Mouse (Mus musculus) testis, adult 2 months (tissue): ENCODE data around the gene Cox5a. TPM values are rescaled to one million over a fixed set of nuclear protein-coding genes. Genes with fewer than 3 reads are reported as not detected.

Experiments used
- H3K27ac ChIP-seq: fragments of 200-500 bp; 2 replicates; pipeline ENCODE4 v1.5.1; 2012; ENCODE audit warnings: low read depth, low read length; ENCODE audit not compliant: control insufficient read depth, insufficient read depth
- H3K27me3 ChIP-seq: fragments of 200-500 bp; 2 replicates; pipeline ENCODE4 v1.6.1; 2012; ENCODE audit warnings: mild to moderate bottlenecking, low read length, moderate library complexity; ENCODE audit not compliant: control insufficient read depth, insufficient read depth
- H3K36me3 ChIP-seq: fragments of 200-500 bp; 2 replicates; pipeline ENCODE4 v1.6.1; 2012; ENCODE audit warnings: mild to moderate bottlenecking, low read length; ENCODE audit not compliant: control insufficient read depth, insufficient read depth
- H3K4me1 ChIP-seq: fragments of 200-500 bp; 2 replicates; pipeline ENCODE4 v1.6.1; 2012; ENCODE audit warnings: low read length; ENCODE audit not compliant: control insufficient read depth, insufficient read depth
- H3K4me3 ChIP-seq: fragments of 200-500 bp; 2 replicates; pipeline ENCODE4 v1.5.1; 2012; ENCODE audit warnings: low read depth, mild to moderate bottlenecking, low read length, moderate library complexity, mixed read lengths; ENCODE audit not compliant: control insufficient read depth
- CTCF ChIP-seq: fragments of 200-500 bp; IDR thresholded peaks from 2 replicates; pipeline ENCODE4 v1.5.1; 2012; ENCODE audit warnings: low read depth, mild to moderate bottlenecking, inconsistent platforms, low read length, moderate library complexity; ENCODE audit not compliant: control insufficient read depth, insufficient read depth, insufficient replicate concordance
- POLR2A ChIP-seq: fragments of 200-500 bp; IDR thresholded peaks from 2 replicates; pipeline ENCODE4 v1.6.1; 2012; ENCODE audit warnings: low read depth, mild to moderate bottlenecking, inconsistent platforms, low read length, moderate library complexity; ENCODE audit not compliant: control insufficient read depth
- polyA plus RNA-seq: library from polyadenylated mRNA; depleted of rRNA; stranded (reverse); fragments of >200 nt; gene quantifications from 2 replicates; pipeline ENCODE4 v1.2.3, GENCODE M21; 2012

Gene Cox5a
- polyA plus RNA-seq, 1 experiment: 335 TPM

DNA sequence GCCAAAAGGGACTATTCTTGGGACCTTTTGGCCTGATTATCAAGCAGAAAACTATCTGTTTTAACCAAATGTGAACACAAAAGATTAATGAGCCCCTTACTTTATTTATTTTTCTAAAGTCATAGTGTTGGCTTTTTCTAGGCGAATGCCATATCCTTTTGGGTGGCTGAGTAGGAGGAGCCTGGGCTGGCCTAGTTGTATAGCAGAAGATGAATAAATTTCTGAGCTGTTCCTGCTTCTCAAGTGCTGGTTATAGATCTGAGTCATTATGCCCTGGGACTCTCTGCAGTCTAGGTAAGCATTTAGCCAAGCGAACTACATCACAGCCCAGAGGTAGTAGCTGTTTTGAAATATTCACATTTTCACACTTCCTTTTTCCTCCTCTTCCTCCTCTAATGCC lies 4.4 kb downstream of the Cox5a start:
- no peak overlapping the region for H3K27ac ChIP-seq
- no peaks in the 10 kb centered on the region for H3K36me3 ChIP-seq
- TF ChIP-seq CTCF (no peak), POLR2A (no peak)
- H3K4me3 ChIP-seq: no peak overlapping the region
- H3K4me1 ChIP-seq: peaks cover 4% of the 10 kb centered on the region
- no peaks in the 10 kb centered on the region for H3K27me3 ChIP-seq

DNA sequence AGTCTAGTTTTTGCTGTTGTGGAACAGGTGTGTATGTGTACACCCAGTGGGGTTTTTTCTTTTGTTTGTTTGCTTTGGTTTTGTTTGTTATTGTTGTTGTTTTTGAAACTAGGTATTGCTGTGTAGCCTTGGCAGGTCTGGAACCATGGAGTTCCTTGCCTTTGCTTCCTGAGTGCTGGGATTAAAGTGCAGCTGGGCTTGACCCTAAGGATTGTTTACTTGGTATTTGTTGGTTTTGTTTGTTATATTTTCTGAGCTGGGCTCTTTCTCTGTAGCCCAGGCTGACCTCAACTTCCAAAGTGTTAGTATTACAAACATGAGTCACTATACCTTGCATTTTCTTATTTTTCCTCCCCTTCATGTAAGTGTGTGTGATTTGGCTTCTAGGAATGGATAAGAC lies 5.4 kb downstream of the Cox5a start:
- Histone ChIP-seq H3K36me3 (no peaks in the 10 kb centered on the region), H3K27ac (no peak overlapping the region), H3K27me3 (no peaks in the 10 kb centered on the region), H3K4me1 (peaks cover 4% of the 10 kb centered on the region), H3K4me3 (no peak overlapping the region)
- TF ChIP-seq CTCF: no peak
- no peak for TF ChIP-seq POLR2A

DNA sequence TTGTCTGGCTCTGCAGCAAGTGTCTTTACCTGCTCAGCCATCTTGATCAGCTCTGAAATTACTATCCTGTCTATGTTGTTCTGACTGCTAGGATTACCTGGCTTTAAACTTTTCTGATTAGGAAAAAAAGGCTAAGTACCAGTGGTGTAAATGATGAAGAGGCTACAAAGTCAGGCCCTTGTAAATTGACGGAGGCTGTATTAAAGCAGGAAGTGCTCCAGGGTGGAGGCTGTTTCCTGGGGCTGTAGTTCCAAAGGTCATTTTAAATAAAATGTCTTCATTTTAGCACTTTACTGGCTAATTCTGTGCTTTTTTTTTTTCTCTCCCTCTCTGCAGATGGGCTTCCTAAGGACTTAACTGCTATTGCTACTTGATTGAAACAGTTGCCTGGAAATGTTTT lies 10.9 kb downstream of the Cox5a start:
- Histone ChIP-seq H3K36me3 (no peaks in the 10 kb centered on the region; the same call in 1 of the 2 replicates), H3K4me1 (peaks cover 4% of the 10 kb centered on the region), H3K27ac (no peak overlapping the region), H3K4me3 (no peak overlapping the region), H3K27me3 (no peaks in the 10 kb centered on the region)
- TF ChIP-seq CTCF (no peak), POLR2A (no peak)

DNA sequence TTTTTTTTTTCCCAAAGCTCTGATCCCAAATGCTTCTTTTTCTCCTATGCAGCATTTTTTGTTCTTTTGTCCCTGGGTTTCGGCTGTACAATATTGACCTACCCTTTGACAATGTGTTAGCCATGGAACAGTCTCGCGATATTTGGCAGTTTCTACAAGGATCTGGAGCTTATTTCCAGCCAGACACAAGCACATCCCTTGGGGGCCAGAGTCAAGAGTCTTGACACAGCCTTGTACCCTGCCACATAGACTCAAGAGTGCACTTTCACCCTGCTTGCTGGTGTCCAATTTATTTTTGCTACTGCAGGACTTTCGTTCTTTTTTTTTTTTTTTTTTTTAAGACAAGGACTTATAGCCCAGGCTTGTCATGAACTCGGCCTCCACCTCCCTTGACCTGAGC lies 15.3 kb downstream of the Cox5a start:
- Histone ChIP-seq H3K27me3 (no peaks in the 10 kb centered on the region), H3K27ac (0 out of 2 replicates have a peak overlapping the region, but pooled peaks have one; percentile 89), H3K36me3 (no peaks in the 10 kb centered on the region; the same call in 1 of the 2 replicates), H3K4me3 (no peak overlapping the region), H3K4me1 (peaks cover 8% of the 10 kb centered on the region)
- TF ChIP-seq CTCF (no peak), POLR2A (no peak)

DNA sequence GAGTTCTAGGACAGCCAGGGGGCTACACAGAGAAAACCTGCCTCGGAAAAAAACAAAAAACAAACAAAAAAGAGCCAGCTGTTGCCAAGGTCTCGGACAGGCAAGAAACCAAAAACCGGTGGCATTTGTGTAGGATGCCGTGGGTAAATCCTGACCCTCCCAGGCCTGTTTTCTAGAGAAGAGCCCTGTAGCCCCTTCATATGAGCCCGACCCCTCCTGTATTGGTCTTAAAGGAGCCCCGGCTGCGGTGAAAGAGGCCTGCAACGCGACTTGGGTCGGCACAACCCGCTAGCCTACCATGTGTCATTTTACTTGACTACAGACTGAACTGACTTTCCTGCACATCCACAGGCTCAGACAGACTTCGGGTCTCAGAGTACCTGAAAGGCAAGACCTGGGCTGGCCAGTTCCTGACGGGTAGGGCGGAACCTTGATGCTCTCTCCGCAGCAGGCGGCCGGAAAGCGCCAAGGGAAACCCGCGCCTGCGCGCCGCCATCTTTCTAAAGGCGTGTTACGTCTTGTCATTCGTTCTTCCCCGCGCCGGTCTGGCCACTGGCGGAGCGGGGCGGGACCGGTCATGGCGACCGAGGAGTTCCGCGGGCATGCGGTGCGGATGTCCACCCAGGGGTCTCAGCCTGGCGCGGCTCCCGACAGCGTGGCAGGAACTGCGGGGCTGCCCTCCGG lies 16.1 kb downstream of the Cox5a start, which contains the start of gene Fam219b:
TSS of gene Fam219b (plus strand) at position 485 of the 684 bp plus-strand sequence.
- TF ChIP-seq CTCF (no peak), POLR2A (peak; percentile 83)
- Histone ChIP-seq H3K36me3 (no peaks in the 10 kb centered on the region), H3K4me1 (peaks cover 8% of the 10 kb centered on the region), H3K27ac (peak within 1 kb of the TSS; percentile 89), H3K27me3 (no peaks in the 10 kb centered on the region), H3K4me3 (peak within 1 kb of the TSS; percentile 93)

DNA sequence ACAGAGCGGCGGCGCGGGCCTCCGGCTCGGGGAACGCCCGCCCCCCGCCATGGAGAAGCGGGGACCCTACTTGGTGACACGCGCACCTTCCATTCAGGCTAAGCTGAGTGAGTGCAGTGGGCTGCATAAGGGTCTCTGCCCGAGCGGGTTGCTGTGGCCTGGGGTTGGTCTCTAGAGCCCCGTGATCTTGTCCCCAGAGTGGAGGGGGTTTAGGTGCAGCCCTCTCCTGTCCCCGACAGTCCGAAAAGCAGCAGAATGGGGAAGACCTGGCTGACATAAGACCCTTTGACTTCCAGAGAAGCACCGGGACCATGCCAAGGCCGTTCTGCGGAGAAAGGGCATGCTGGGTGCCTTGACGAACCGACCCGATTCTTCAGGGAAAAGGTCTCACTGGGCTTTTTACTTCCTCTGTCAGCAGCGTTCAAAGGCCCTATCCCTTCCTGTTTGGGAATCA lies 16.7 kb downstream of the Cox5a start:
- Histone ChIP-seq H3K27ac (peak overlapping the region; percentile 89), H3K36me3 (no peaks in the 10 kb centered on the region), H3K4me3 (peak overlapping the region; percentile 93), H3K4me1 (peaks cover 8% of the 10 kb centered on the region), H3K27me3 (no peaks in the 10 kb centered on the region)
- TF ChIP-seq POLR2A (no peak), CTCF (peak; percentile 10; the same call in 1 of the 2 replicates)

DNA sequence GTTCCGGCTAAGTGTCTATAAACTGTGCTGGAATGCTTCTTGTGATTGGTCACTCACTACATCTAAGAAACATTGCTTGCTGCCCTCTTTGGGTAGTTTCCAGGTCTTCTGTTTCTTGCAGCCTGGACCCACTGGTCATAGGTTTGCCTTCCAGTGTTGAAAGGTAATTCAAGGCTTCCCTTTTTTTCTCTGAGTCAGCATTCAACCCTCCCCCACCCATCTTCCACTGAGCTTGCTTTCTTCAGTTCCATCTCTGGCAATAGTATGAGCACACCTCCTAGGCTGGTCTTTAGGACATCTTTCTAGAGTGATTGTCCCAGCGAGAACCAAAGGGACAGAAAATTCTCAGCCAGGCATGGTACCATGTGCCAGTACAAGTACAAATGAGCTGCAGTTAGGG lies 18.5 kb downstream of the Cox5a start:
- no peak overlapping the region for H3K27ac ChIP-seq
- H3K4me1 ChIP-seq: peaks cover 8% of the 10 kb centered on the region
- no peaks in the 10 kb centered on the region for H3K36me3 ChIP-seq
- TF ChIP-seq POLR2A: no peak
- no peak for TF ChIP-seq CTCF
- no peaks in the 10 kb centered on the region for H3K27me3 ChIP-seq
- no peak overlapping the region for H3K4me3 ChIP-seq

DNA sequence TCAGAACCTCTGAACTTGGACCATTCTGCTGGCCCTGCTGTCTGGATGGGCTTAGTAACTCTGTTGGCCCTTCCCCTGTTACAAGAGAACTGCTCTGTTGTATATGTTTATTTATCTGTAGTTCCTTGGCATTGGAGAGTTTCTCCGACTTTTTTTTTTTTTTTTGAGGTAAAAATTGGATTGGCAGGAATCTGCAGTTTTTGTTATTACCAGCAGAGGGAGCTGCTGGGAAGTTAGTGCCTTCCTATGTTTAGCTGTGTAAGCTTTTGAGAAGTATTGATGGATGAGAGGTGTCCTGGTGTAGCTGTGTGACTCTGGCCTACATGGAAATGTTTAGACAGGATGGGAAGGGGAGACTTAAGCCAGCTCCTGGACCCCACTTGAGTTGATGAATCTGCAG lies 20.2 kb downstream of the Cox5a start:
- no peak overlapping the region for H3K27ac ChIP-seq
- TF ChIP-seq CTCF (no peak), POLR2A (no peak)
- H3K36me3 ChIP-seq: no peaks in the 10 kb centered on the region; the same call in 1 of the 2 replicates
- no peaks in the 10 kb centered on the region for H3K27me3 ChIP-seq
- H3K4me1 ChIP-seq: peaks cover 8% of the 10 kb centered on the region
- H3K4me3 ChIP-seq: no peak overlapping the region
